In the genomic region with DNA sequence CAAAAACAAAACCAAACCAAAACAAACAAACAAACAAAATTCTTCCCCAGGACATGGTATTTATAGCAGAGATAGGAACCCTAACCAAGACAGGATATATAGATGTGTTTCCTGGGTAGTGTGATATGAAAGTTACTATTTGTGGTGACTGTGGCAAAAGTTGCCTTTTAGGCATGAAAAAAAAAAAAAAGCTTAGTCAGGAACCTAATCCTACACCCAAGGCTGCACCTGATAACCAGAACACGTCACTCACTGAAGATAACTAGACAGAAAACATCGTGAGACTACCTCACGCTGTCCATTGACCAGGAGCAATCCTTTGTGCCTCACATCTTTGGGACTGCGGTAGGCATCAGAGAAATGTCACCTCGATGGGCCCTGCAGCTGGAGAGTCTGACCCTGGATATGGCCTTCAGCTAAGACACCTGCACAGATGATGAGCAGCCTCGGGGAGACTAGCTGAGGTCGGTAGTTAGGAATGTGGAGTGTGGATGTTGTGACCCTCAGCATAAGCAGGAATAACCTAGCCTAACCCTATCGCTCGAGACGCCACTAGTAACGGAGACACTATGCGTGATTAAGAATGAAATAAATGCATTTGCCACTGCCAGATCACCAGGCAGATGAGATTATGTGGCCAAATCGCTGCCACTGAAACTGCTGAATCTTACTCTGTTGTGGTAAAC, we compare ENCODE assay signal across 8 mouse cellular contexts. TPM values are rescaled to one million over a fixed set of nuclear protein-coding genes. Genes with fewer than 3 reads are reported as not detected.
DNase-seq lines count a peak whose midpoint lies in the region; TF ChIP-seq lines count a peak whose summit lies in the region.

Oasl2 (plus strand) TSS at position 249 of the 686 bp plus-strand sequence.

- no peak for TF ChIP-seq CTCF in lung, adult 2 months (IDR thresholded peaks at IDR 0.05; ENCODE audit: insufficient read depth, low read length)

- intact Hi-C loops in left cerebral cortex, postnatal 25 days (cut with DNase I): no loop called here

- peak within 1 kb of the TSS; percentile 65 for H3K4me3 ChIP-seq in lung, adult 2 months (replicated peaks; ENCODE audit: extremely low read depth, low read depth, low read length)
- peak within 1 kb of the TSS; percentile 0; the same call in 1 of the 2 replicates for H3K4me3 ChIP-seq in hindbrain, embryonic 10.5 days
- H3K4me3 ChIP-seq in megakaryocyte, embryonic 14.5 days (replicated peaks): peak within 1 kb of the TSS; percentile 91

- TF ChIP-seq POLR2A in lung, adult 2 months (IDR thresholded peaks at IDR 0.05; ENCODE audit: borderline replicate concordance, extremely low read depth, low read depth, low read length): no peak

- no peaks in the 10 kb centered on the region for H3K9me3 ChIP-seq in hindbrain, embryonic 10.5 days
- H3K9me3 ChIP-seq in megakaryocyte, embryonic 14.5 days: no peaks in the 10 kb centered on the region

- peak; percentile 26 for DNase-seq in lung, adult 2 months
- DNase-seq in lung, postnatal 25 days (ENCODE audit: low spot score): no peak
- DNase-seq in c-Kit-positive CD71-positive TER-119-negative erythroid progenitor cells, embryonic 14.5 days (ENCODE audit: low read depth): peak; percentile 13
- DNase-seq in hindbrain, embryonic 10.5 days (ENCODE audit: low spot score): no peak
- no peak for DNase-seq in embryo, embryonic 10 days (ENCODE audit: low spot score)
- no peak for DNase-seq in left cerebral cortex, postnatal 25 days (ENCODE audit: low spot score in 2 of 2)
- no peak for DNase-seq in urinary bladder, postnatal 25 days (ENCODE audit: low spot score)

- H3K27me3 ChIP-seq in hindbrain, embryonic 10.5 days (ENCODE audit: insufficient read depth, poor library complexity, severe bottlenecking): no peaks in the 10 kb centered on the region
- H3K27me3 ChIP-seq in megakaryocyte, embryonic 14.5 days (replicated peaks): peaks cover 19% of the 10 kb centered on the region

- H3K4me1 ChIP-seq in lung, adult 2 months (ENCODE audit: control insufficient read depth, insufficient read depth, low read length): 0 out of 2 replicates have a peak, but pooled peaks cover 2% of the 10 kb centered on the region
- H3K4me1 ChIP-seq in hindbrain, embryonic 10.5 days (replicated peaks): peaks cover 9% of the 10 kb centered on the region
- peaks cover 18% of the 10 kb centered on the region for H3K4me1 ChIP-seq in megakaryocyte, embryonic 14.5 days

- 44% methylated on average over 13 of the region's 13 CpGs for WGBS in lung, adult 2 months
- WGBS in hindbrain, embryonic 10.5 days: 66% methylated on average over 13 of the region's 13 CpGs

- 0 out of 2 replicates have a peak within 1 kb of the TSS, but pooled peaks have one; percentile 42 for H3K27ac ChIP-seq in hindbrain, embryonic 10.5 days

- no peaks in the 10 kb centered on the region for H3K36me3 ChIP-seq in hindbrain, embryonic 10.5 days
- H3K36me3 ChIP-seq in megakaryocyte, embryonic 14.5 days (replicated peaks; ENCODE audit: low read length): no peaks in the 10 kb centered on the region

RNA-seq across cellular contexts. Expression of gene Oasl2, which starts in this region (rescaled TPM):
- polyA plus RNA-seq in lung, adult 2 months (2012; rRNA removed): 17.0 and 21.4 TPM in 2 replicates
- 0.70 and 1.2 TPM in 2 replicates for polyA plus RNA-seq in hindbrain, embryonic 10.5 days (2016; fragmentation: Nextera tagmentation; extraction: Ambion mirVana)
- polyA plus RNA-seq in megakaryocyte, embryonic 14.5 days (2012; ENCODE audit: insufficient read depth, low replicate concordance): 8.6 TPM in 1 of 2 replicates, not detected in the other
- 1 to 10 TPM; 1.1 to 2.6 TPM for total RNA-seq in left cerebral cortex, postnatal 25 days (2021)

Comparison
In these comparisons a context has a peak if more than half of its experiments do, and no peak if none do; other contexts are left out.
1. DNase-seq: peak in lung, adult 2 months (single experiment) and c-Kit-positive CD71-positive TER-119-negative erythroid progenitor cells, embryonic 14.5 days (single experiment); none in lung, postnatal 25 days (single experiment), hindbrain, embryonic 10.5 days (single experiment), embryo, embryonic 10 days (single experiment), left cerebral cortex, postnatal 25 days (0 of 2) and urinary bladder, postnatal 25 days (single experiment).
2. H3K4me3 ChIP-seq: peak in every context shown above with its lines; median percentile 91 in megakaryocyte, embryonic 14.5 days; 65 in lung, adult 2 months; 0 in hindbrain, embryonic 10.5 days.